Mouse (Mus musculus): ENCODE measurements around the gene Hoxc8.

Gene Hoxc8

GRCm38 (mm10) chr15:103034043-103034806 is 43.8 kb downstream of the Hoxc8 start:
- peak; percentile 71 for DNase-seq (ENCODE audit: low spot score)

GRCm38 (mm10) chr15:103034807-103035547 is 44.6 kb downstream of the Hoxc8 start:
- peak; percentile 78 for DNase-seq (ENCODE audit: low spot score)

- DNase-seq (ENCODE audit: low spot score), result peak; percentile 55
These were observed 45.1 kb downstream of the Hoxc8 start for GRCm38 (mm10) chr15:103035548-103035881.

GRCm38 (mm10) chr15:103037579-103037978 is 47.2 kb downstream of the Hoxc8 start:
- DNase-seq (ENCODE audit: low spot score), result no peak

- DNase-seq (ENCODE audit: low spot score), result peak; percentile 78
These were observed 48.5 kb downstream of the Hoxc8 start for GRCm38 (mm10) chr15:103038701-103039480.

- peak; percentile 41 for DNase-seq (ENCODE audit: low spot score)
These were observed 49.2 kb downstream of the Hoxc8 start for GRCm38 (mm10) chr15:103039609-103040008.

- no peak for DNase-seq (ENCODE audit: low spot score)
These were observed 50.2 kb downstream of the Hoxc8 start for GRCm38 (mm10) chr15:103040601-103041000.

- DNase-seq (ENCODE audit: low spot score), result peak; percentile 40
These were observed 51.2 kb downstream of the Hoxc8 start for GRCm38 (mm10) chr15:103041613-103042012.

- peak; percentile 57 for DNase-seq (ENCODE audit: low spot score)
These were observed 51.8 kb downstream of the Hoxc8 start for GRCm38 (mm10) chr15:103042209-103042608.
